Mouse (Mus musculus): ENCODE measurements around the gene Tmem121b.

The Tmem121b gene

DNA sequence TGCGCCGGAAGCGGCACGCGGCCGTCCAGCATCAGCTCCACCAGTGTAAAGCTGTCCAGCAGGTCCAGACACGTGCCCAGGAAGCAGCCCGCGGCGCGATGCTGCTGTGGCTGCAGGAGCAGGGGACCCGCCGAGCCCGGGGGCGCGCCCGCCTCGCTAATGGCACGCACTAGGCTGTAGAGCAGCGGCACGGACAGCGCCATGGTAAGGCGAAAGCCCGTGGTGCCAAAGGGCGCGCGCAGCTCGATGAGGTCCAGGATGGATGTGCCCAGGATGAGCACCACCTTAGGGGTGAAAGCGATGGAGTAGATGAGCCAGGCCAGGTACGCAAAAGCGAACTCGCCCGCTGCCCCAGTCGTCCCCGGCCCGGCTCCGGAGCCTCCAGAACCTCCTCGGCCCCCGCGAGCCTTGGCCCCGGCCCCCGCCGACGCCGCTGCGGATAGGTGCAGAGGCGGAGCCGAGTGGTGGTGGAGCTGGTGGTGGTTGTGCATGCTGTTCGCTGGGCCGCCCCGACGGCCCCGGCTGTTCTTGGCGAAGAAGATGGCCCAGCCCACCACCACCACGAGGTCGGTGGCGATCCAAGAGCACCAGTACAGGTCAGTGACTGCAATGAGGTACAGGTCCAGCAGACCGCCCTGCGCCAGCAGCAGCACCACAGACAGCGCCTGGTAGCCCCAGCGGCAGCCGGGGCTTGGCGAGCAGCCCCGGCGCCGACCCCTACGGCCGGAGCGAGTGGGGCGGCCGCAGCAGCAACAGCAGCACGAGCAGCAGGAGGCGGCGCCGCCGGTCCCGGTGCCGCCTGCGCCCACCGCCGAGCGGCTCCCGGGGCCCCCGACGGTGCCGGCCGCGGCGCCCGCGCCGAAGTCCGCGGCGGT is 871 bp downstream of the Tmem121b start:
- DNase-seq (ENCODE audit: low read depth, low spot score) = no peak

DNA sequence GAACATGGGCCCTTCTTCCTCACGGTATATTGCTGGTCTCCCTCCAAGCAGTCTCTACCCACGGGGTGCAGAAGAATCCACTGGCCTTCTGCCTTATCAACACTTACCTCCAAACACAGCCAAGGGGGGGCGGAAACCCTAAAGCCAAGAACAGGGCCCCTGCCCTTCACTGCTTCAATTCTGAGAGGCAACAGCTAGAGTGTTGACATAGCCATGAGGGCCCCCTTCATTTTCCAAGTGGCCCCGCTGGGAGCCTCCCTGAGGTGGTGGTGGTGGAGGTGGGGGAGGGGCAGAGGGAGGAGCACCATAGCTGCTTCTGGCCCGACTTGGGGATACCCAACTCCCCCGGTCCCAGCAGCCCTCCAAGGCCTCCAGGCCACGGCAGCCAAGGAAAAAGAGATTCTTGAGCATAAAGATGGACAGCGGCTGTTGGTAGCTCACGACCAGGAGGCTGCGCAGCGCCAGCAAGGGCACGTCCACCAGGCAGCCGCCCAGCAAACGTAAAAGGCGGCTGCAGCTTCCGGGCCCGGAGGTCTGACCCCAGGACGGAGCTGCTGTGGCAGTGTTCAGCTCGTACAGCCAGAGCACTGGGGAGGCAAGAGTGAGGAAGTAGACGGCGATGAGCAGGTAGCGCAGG is 1.6 kb downstream of the Tmem121b start:
- DNase-seq (ENCODE audit: low read depth, low spot score) = no peak

DNA sequence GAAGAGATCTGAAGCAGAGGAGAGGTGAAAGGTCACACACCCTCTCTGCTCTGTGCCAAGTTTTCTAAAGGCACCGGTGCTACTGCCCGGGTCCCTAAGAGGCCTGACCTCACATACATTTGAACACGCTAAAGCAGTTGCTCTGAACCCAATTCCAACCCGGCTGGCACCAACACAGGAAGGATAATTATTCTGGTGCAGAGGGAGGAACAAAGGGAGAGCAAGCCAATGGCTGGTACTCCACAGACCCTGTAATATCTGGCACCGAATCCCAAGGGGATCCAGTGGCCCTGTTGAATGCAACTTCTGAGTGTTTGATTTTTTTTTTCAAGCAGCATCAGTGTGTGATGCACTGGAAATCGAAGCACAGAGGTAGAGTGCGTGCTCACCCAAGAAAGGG is 2.5 kb downstream of the Tmem121b start:
- no peak for DNase-seq (ENCODE audit: low read depth, low spot score)

DNA sequence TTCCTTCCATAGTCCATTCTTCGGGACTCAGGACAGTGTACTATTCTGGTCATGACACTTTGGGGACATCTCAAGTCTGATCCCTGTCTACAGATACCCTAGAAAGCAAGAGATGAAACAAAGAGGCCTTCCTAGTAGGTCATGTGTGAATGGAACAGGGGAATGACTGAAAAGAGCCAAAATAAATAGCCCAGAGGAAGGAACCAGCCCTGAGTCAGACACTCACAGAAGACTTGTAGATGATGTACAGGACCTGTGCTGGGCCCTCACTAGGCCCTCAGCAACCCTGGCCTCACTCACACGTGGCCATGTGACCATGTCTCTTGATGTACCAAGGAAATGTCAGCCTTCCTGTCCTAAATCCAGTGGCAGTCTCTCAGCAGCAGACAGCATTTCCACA is 4.1 kb downstream of the Tmem121b start:
- DNase-seq (ENCODE audit: low read depth, low spot score) = peak; percentile 85

DNA sequence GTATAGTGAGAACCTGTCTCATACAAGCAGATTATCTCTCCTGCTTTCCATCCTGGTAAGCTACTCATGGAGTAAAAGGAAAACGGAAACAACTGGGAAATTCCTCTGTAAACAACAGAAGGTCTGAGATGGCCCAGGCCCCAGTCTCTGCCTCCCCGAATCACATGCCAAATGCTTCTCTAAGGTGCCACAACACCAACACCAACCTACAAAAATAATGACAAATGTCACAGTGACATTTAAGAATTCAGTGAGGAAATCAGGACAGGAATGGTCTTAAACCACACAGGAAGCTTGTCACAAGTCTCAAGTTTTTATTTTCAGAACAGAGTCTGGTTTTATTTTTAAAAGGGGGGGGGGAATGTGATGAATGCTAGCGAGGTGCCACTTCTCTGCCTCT is 5.0 kb downstream of the Tmem121b start:
- no peak for DNase-seq (ENCODE audit: low read depth, low spot score)

DNA sequence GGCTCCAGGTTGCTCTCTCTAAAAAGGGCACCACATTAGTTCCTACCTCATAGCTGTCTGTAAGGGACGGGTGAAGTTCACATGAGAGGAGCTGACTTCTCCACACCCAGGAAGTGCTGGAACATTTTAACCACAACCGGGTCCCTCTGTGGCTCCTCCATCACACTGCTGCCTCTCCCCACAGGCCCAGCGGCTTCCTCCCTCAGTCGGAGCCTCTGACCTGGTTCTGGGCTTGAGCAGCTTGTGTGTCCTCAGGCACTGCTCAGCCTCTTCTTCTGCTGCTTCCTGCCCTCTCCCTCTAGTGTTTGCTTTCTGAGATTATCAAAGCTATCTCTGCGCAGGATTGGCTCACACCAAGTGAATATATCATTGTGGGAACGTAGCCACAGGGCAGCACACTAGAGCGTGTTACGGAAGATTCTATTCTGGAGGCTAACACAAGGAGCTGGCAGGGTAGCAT is 7.5 kb downstream of the Tmem121b start:
- peak; percentile 34 for DNase-seq (ENCODE audit: low read depth, low spot score)

DNA sequence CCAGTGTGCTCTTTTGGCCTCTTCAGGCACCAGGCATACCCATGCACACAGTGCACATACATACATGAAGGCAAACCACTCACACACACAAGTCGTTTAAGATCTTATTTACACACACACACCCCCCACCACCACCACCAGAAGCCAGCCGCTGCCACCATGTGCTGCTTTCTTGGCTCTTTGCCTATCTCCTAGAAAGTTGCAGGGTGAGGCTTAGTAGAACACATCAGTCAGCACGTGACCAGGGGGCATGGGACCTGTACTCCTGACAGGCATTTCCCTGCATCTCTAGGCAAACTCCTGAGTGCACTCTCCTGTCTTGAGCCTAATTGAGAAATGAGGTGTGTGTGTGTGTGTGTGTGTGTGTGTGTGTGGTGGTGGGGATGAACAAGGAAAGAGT is 8.6 kb downstream of the Tmem121b start:
- no peak for DNase-seq (ENCODE audit: low read depth, low spot score)

DNA sequence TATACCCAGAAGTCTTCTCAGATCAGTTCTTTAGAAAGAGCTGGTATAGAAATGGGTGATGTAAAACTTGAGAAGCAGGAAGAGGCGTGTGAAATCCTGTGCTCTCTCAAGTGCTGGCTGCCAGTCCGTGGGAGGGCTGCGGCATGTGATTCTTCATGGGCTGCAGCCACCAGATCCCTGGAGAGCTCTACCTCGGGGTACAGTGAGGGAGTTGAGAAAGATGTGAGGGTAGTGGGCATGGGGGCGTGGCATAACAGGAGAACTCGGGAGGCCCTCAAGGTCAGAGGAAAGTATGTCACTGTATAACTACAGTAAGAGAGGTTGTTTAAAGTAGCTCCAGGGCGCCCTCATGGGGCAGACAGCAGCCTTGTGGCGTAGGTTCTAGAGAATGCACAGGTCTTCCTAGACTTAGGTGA is 10.4 kb downstream of the Tmem121b start:
- DNase-seq (ENCODE audit: low read depth, low spot score) = peak; percentile 87

DNA sequence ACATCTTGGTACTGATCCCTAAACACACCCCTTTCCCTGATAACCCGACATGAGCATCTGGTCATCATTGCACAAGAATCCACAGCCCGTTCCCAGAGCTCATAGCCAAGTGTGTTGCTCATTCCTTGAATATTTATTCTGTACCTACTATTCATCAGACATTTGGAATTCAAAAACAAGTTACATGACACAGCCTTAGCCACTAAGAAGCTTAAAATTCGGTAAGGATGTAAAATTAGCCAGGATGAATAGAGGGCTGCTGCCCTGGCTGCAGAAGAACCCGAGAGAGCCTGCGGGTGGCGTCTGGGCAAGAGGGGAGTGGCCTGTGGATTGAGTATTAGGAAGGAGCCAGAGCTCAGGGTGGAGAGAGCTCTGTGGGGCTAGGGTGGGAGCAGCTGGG is 10.9 kb downstream of the Tmem121b start:
- peak; percentile 95 for DNase-seq (ENCODE audit: low read depth, low spot score)

DNA sequence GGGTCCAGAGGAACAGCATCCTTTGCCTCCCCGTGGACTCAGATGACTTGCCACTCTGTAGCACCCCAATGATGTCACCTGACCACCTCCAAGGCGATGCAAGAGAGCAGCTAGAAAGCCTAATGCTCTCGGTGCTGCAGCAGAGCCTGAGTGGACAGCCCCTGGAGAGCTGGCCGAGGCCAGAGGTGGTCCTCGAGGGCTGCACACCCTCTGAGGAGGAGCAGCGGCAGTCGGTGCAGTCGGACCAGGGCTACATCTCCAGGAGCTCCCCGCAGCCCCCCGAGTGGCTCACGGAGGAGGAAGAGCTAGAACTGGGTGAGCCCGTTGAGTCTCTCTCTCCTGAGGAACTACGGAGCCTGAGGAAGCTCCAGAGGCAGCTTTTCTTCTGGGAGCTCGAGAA is 11.6 kb downstream of the Tmem121b start:
- no peak for DNase-seq (ENCODE audit: low read depth, low spot score)

DNA sequence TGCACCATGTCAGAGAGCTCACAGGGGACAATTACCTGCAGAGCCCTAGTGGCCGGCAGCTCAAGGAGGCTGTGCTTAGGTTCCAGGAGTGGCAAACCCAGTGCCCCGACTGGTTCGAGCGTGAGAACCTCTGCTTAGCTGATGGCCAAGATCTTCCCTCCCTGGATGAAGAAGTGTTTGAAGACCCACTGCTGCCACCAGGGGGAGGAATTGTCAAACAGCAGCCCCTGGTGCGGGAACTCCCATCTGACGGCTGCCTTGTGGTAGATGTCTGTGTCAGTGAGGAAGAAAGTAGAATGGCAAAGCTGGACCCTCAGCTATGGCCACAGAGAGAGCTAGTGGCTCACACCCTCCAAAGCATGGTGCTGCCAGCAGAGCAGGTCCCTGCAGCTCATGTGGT is 12.1 kb downstream of the Tmem121b start:
- peak; percentile 59 for DNase-seq (ENCODE audit: low read depth, low spot score)

DNA sequence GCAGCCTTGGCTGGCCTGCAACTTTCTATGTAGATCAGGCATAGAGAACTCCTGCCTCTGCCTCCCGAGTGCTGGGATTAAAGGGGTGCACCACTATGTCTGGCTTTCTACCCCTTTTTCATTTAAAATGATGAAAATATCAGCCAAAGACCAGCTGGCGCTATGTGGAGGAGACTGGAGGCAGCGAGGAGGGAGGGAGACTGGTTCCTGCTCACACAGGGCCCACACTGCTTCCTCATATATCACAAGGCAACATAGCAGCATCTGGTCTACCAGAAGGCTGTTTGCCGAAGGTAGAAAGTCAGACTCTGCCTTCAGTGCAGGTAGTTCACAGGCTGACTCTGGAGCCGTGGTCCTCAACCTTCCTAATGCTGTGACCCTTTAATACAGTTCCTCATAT is 13.2 kb downstream of the Tmem121b start:
- DNase-seq (ENCODE audit: low read depth, low spot score) = no peak

DNA sequence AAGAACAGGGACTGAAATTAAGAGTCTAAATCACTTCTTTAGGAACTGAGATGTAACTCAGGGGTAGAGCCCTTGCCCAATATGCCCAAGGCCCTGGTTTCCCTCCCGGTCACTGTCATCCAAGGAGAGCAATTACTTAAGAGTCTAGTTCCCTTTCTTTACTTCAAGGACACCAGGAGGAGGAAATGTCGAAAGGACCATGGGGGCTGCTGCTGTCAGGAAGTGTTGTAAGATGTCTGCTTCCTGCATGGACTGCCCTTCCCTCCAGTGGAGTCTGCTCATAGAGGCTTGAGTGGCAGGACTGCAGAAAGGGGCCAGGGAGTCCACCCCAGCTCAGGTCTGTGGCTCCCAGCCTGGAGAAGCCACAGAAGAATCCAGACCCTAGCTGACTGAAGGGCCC is 14.3 kb downstream of the Tmem121b start:
- no peak for DNase-seq (ENCODE audit: low read depth, low spot score)

DNA sequence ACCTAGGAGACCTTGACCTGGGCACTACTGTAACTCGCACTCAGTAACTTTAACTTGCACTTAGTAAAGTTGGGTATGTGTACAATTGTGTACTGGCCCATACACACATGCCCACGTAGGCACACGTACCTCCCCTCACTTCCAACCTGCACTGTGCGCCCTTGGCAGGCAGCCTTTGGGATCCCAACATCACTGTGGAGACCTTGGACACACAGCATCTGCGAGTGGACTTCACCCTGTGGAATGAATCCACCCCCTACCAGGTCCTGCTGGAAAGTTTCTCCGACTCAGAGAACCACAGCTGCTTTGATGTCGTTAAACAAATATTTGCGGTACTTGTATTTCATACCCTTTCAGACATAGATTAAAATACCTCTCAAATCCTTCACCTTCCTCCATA is 18.3 kb downstream of the Tmem121b start:
- DNase-seq (ENCODE audit: low read depth, low spot score) = no peak

DNA sequence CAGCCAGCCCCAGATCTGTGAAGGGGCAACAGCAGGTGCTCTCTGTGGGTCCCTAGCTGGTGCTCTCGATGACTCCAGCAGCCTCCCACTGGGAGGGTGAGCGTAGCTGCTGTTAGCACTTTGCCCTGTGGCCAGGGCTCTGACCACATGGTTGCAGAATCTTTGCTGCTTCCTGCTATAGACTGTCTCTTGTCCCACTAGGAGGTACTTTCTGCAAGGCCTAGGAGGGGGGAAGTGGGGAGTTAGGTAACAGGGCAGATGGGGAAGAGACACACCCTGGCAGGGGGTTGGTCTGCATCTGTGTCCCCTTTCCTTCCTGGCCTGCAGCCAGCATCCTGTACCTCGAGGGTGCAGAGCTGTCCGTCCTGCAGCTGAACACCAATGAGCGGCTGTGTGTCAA is 20.2 kb downstream of the Tmem121b start:
- DNase-seq (ENCODE audit: low read depth, low spot score) = no peak

DNA sequence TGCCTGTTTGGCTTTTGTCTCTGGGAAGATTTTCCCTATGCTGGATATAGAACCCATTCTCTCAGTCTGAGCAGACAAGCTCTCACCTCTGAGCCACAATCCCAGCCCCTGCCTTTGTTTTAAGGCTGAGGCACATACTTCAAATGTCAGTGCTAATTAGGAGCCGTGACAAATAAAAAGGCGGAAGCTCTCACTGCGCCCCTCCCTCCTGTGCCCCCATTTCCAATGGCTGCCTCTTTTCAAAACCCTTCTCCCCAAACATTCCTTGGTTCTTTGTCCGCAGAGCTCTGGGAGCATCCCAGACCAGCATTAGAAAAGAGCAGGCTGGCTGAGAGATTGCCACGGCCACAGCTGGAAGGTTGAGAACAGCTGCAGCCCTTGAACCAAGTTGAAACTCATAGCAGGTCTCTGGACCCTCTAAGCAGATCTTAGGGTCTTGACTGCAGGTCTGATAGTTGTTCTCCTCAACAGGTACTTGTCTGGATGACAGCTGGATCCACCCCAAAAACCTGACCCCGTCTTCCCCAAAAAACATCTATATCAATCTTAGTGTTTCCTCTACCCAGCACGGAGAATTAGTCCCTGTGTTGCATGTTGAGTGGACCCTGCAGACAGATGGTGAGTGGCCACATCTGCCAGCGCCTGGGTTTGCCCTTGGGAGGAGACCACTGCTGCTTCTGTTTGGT is 21.0 kb downstream of the Tmem121b start:
- DNase-seq (ENCODE audit: low read depth, low spot score) = no peak

DNA sequence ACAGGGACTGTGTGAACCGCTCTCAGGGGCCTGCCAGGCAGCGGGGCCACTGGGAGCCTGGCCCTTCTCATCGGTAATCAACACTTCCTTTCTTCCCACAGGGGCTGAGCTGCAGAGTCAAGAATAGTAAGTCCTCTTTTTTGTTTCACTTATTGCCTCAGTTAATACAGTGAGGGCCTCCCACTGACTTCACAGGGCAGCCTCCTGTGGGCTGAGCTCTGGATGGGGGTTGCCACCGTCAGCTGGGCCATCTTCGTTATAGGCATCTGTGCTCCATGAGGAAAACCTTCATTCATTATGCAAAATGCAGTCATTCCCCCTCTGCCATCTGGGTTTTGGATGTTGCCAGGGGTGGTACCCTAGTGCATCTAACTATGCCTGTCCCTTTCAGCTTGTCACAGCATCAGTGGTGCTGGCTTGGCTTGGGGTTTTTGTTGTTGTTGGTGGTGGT is 21.6 kb downstream of the Tmem121b start:
- no peak for DNase-seq (ENCODE audit: low read depth, low spot score)

DNA sequence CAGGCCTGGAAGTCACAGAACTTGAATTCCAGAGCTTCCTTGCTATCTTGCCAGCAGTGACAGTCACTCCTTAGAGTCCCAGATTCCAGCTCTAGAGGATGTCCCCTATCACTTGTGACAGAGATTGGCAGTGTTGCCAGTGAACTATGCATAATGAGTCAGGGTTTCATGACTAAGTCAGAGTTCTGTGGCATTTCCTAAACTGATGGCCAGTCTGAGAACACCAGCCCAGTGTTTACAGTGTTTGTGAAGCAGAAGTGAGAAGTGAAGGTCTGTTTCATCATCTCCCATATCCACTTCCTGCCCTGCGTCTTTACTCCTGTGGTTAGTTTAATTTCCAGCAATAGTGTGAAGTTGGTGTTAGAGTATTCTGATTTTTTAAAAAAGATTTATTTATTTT is 22.9 kb downstream of the Tmem121b start:
- peak; percentile 89 for DNase-seq (ENCODE audit: low read depth, low spot score)

DNA sequence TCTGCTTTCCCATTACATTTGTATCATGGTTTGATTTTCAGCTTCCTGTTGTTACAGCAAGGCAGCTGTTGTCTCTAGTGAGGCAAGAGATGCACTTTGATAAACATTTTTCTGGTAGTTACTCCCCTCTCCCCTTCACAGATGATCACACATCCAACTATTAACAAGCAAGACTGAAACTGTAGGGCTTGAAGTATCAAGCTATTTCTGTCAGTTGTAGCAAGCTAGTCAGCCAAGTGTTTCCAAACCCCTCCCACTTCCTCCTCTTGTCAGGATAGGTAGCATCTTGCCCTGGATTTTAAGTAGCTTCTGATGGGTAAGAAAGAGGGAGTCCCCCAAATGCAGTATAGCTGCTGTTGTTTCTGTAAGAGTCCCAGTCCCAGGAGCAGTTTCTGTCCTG is 23.8 kb downstream of the Tmem121b start:
- peak; percentile 63 for DNase-seq (ENCODE audit: low read depth, low spot score)

DNA sequence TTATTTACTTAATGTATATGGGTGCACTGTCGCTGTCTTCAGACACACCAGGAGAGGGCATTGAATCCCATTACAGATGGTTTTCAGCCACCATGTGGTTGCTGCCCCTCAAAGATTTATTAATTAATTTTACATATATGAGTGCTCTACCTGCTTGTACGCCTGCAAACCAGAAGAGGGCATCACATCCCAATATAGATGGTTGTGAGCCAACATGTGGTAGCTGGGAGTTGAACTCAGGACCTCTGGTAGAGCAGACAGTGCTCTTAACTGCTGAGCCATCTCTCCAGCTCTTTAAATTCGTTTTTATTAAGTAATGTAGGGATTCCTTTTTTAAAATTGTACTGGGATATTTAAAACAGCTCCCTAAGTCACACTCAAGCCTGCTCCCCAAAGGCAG is 24.3 kb downstream of the Tmem121b start:
- DNase-seq (ENCODE audit: low read depth, low spot score) = no peak

DNA sequence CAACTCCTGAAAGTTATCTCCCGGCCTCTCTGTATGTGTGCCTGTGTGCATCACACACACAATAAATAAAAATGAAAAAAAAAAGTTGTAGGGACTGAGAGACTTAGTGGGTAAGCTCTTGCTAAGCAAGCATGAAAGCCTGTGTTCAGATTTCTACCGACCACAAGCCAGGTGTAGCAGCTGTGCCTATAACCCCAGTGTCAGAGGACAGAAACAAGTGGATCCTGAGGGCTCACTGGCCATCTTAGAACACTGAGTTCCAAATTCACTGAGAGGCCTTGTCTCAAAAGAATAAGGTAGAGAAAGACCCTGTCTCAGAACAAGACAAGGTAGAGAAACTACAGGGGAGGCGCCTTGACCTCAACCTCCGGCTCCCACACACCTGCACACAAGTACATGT is 25.3 kb downstream of the Tmem121b start:
- no peak for DNase-seq (ENCODE audit: low read depth, low spot score)

DNA sequence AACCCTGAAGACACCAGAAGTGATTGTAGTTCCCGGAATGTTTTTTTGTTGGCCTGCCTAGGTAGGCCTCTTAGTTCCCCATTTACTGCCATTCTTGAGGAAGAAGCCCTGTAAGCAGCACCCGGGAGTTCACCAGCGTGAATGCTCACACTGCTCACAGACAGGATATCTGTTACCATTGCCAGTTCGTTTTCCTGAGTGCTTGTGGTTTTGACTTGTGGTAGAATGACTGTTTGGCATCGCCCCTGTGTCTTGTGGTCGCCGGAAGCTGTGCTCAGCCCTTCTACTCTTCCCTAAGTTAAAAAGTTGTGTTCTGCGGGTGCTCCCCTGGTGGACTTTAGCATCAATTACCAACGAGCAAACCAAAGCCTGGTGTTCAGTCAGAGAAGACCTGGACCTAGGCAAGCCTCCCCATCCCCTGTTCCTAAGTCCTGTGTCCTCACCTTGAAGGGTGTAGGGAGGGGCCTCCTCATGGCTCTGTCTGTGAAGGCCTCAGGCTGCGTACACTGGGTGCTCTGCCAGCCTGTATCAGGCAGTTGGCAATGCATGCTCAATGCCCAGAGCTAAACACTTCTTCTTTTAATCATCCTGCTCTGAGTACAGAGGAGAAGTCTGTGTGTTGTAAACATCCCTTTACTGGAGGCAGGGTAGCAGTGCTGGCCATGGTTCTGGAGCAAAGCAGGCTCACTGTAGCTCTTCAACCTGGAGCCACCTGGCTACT is 26.8 kb downstream of the Tmem121b start:
- DNase-seq (ENCODE audit: low read depth, low spot score) = peak; percentile 89
